Mouse (Mus musculus) CH12.LX (cell line): ENCODE data around the gene Zfp93. TPM values are rescaled to one million over a fixed set of nuclear protein-coding genes. Genes with fewer than 3 reads are reported as not detected.

Source experiments
- DNase-seq: peaks from one replicate; pipeline ENCODE4 v3.0.0-alpha.2; 2013; ENCODE audit errors: extremely low read depth
- H3K27ac ChIP-seq: 2 replicates; pipeline ENCODE4 v1.5.1; 2012; ENCODE audit warnings: low read depth, mild to moderate bottlenecking, control low read depth, moderate library complexity; ENCODE audit not compliant: insufficient read depth
- H3K27me3 ChIP-seq: replicated peaks from 2 replicates; pipeline ENCODE3; 2012; ENCODE audit warnings: inconsistent platforms
- H3K36me3 ChIP-seq, 2 experiments: replicated peaks in 1 of 2; 2 replicates each; pipeline versions ENCODE3 to v1.6.1; 2012; ENCODE audit warnings: inconsistent platforms in 1 of 2, low read length in 1 of 2, mild to moderate bottlenecking in 1 of 2, mixed read lengths in 1 of 2, moderate library complexity in 1 of 2; ENCODE audit not compliant: control insufficient read depth in 1 of 2, insufficient read depth in 1 of 2
- H3K4me1 ChIP-seq, 2 experiments: 2 replicates each; pipeline ENCODE4 v1.6.1; 2012; ENCODE audit warnings: inconsistent platforms in 1 of 2, moderate library complexity in 1 of 2; ENCODE audit not compliant: insufficient read depth in 2 of 2, control insufficient read depth in 1 of 2
- H3K4me2 ChIP-seq: 2 replicates; pipeline ENCODE4 v1.6.1; 2012; ENCODE audit warnings: low read depth, mild to moderate bottlenecking, control low read depth; ENCODE audit not compliant: poor library complexity, insufficient read depth, severe bottlenecking
- H3K4me3 ChIP-seq, 3 experiments: fragments of 150-350 bp in 1 of 3; sonication (generic) in 1 of 3; replicated peaks in 1 of 3; 2 replicates each; pipeline versions ENCODE3 to v1.5.1; 2011 to 2012; ENCODE audit warnings: low read depth in 2 of 3, low read length in 2 of 3, mild to moderate bottlenecking in 2 of 3, moderate library complexity in 2 of 3, control low read depth in 1 of 3, improper control_type of control experiment in 1 of 3, inconsistent platforms in 1 of 3, mixed read lengths in 1 of 3; ENCODE audit not compliant: poor library complexity in 1 of 3
- H3K79me2 ChIP-seq: replicated peaks from 2 replicates; pipeline ENCODE4 v1.6.1; 2012; ENCODE audit warnings: mild to moderate bottlenecking, moderate library complexity; ENCODE audit not compliant: control insufficient read depth, poor library complexity, insufficient read depth, severe bottlenecking; ENCODE audit errors: extremely low read depth
- H3K9ac ChIP-seq: 2 replicates; pipeline ENCODE4 v1.6.1; 2012; ENCODE audit warnings: low read depth, mild to moderate bottlenecking, control low read depth, moderate library complexity; ENCODE audit not compliant: insufficient read depth
- H3K9me3 ChIP-seq: replicated peaks from 2 replicates; pipeline ENCODE3; 2012; ENCODE audit warnings: low read length, inconsistent platforms, mixed read lengths
- BHLHE40 ChIP-seq: IDR thresholded peaks from 2 replicates; pipeline ENCODE4 v1.6.1; 2011; ENCODE audit warnings: mild to moderate bottlenecking, low read depth, low read length, improper control_type of control experiment
- CHD1 ChIP-seq: IDR thresholded peaks from 2 replicates; pipeline ENCODE4 v1.6.1; 2012; ENCODE audit warnings: low read depth, low read length, improper control_type of control experiment, inconsistent platforms
- E2F4 ChIP-seq: IDR thresholded peaks from 2 replicates; pipeline ENCODE4 v1.6.1; 2011; ENCODE audit warnings: low read depth, low read length, improper control_type of control experiment; ENCODE audit not compliant: insufficient replicate concordance
- ELF1 ChIP-seq: IDR thresholded peaks from 2 replicates; pipeline ENCODE4 v1.6.1; 2014; ENCODE audit warnings: low read depth, mild to moderate bottlenecking, inconsistent platforms, low read length, improper control_type of control experiment
- EP300 ChIP-seq: IDR thresholded peaks from 2 replicates; pipeline ENCODE4 v1.6.1; 2011; ENCODE audit warnings: low read length, improper control_type of control experiment
- ETS1 ChIP-seq: conservative IDR thresholded peaks from 2 replicates; pipeline ENCODE4 v1.6.1; 2012; ENCODE audit warnings: low read depth, mild to moderate bottlenecking, inconsistent platforms, low read length, improper control_type of control experiment, moderate library complexity
- HCFC1 ChIP-seq: IDR thresholded peaks from 2 replicates; pipeline ENCODE4 v1.6.1; 2012; ENCODE audit warnings: low read depth, mild to moderate bottlenecking, inconsistent platforms, low read length, improper control_type of control experiment
- IRF4 ChIP-seq: IDR thresholded peaks from 2 replicates; pipeline ENCODE4 v1.6.1; 2014; ENCODE audit warnings: low read depth, mild to moderate bottlenecking, inconsistent platforms, low read length, improper control_type of control experiment
- JUN ChIP-seq: IDR thresholded peaks from 2 replicates; pipeline ENCODE4 v1.6.1; 2011; ENCODE audit warnings: low read depth, mild to moderate bottlenecking, low read length, improper control_type of control experiment, moderate library complexity; ENCODE audit not compliant: insufficient read depth
- JUND ChIP-seq: conservative IDR thresholded peaks from 2 replicates; pipeline ENCODE4 v1.6.1; 2011; ENCODE audit warnings: low read depth, low read length, improper control_type of control experiment
- MAFK ChIP-seq: IDR thresholded peaks from 2 replicates; pipeline ENCODE4 v1.6.1; 2011; ENCODE audit warnings: low read length, improper control_type of control experiment; ENCODE audit not compliant: insufficient replicate concordance
- MAZ ChIP-seq: IDR thresholded peaks from 2 replicates; pipeline ENCODE4 v1.6.1; 2012; ENCODE audit warnings: low read depth, mild to moderate bottlenecking, inconsistent platforms, low read length, improper control_type of control experiment, moderate library complexity
- MEF2A ChIP-seq: IDR thresholded peaks from 2 replicates; pipeline ENCODE4 v1.6.1; 2014; ENCODE audit warnings: low read depth, mild to moderate bottlenecking, inconsistent platforms, low read length, improper control_type of control experiment, borderline replicate concordance
- MXI1 ChIP-seq: IDR thresholded peaks from 2 replicates; pipeline ENCODE4 v1.6.1; 2011; ENCODE audit warnings: mild to moderate bottlenecking, low read depth, low read length, improper control_type of control experiment
- MYC ChIP-seq: IDR thresholded peaks from 2 replicates; pipeline ENCODE4 v1.6.1; 2011; ENCODE audit warnings: low read depth, mild to moderate bottlenecking, improper control_type of control experiment, low read length
- NELFE ChIP-seq: IDR thresholded peaks from 2 replicates; pipeline ENCODE4 v1.6.1; 2011; ENCODE audit warnings: low read depth, low read length, improper control_type of control experiment
- NRF1 ChIP-seq: IDR thresholded peaks from 2 replicates; pipeline ENCODE4 v1.6.1; 2014; ENCODE audit warnings: low read depth, mild to moderate bottlenecking, inconsistent platforms, low read length, improper control_type of control experiment, moderate library complexity
- PAX5 ChIP-seq: IDR thresholded peaks from 2 replicates; pipeline ENCODE4 v1.6.1; 2012; ENCODE audit warnings: low read length, inconsistent platforms, mixed read lengths
- POLR2A ChIP-seq: IDR thresholded peaks from 2 replicates; pipeline ENCODE4 v1.6.1; 2011; ENCODE audit warnings: low read depth, mild to moderate bottlenecking, improper control_type of control experiment, low read length
- RAD21 ChIP-seq: IDR thresholded peaks from 2 replicates; pipeline ENCODE4 v1.6.1; 2011; ENCODE audit warnings: low read depth, mild to moderate bottlenecking, low read length, improper control_type of control experiment, moderate library complexity
- RCOR1 ChIP-seq: conservative IDR thresholded peaks from 2 replicates; pipeline ENCODE4 v1.6.1; 2012; ENCODE audit warnings: low read depth, mild to moderate bottlenecking, inconsistent platforms, low read length, improper control_type of control experiment
- SIN3A ChIP-seq: IDR thresholded peaks from 2 replicates; pipeline ENCODE4 v1.6.1; 2012; ENCODE audit warnings: low read length, improper control_type of control experiment, inconsistent platforms
- TCF12 ChIP-seq: IDR thresholded peaks from 2 replicates; pipeline ENCODE4 v1.6.1; 2014; ENCODE audit warnings: low read depth, mild to moderate bottlenecking, inconsistent platforms, low read length, improper control_type of control experiment
- UBTF ChIP-seq: IDR thresholded peaks from 2 replicates; pipeline ENCODE4 v1.6.1; 2012; ENCODE audit warnings: low read depth, mild to moderate bottlenecking, inconsistent platforms, low read length, improper control_type of control experiment, moderate library complexity
- ZKSCAN1 ChIP-seq: IDR thresholded peaks from 2 replicates; pipeline ENCODE4 v1.6.1; 2012; ENCODE audit warnings: low read depth, inconsistent platforms, low read length, improper control_type of control experiment, borderline replicate concordance
- dilution Hi-C: fragments of 300-500 bp; cut with MboI; formaldehyde crosslinking; loops from 2 replicates; pipeline ENCODE4 v1.14.3; 2020; ENCODE audit warnings: low sequenced_read_pairs; ENCODE audit not compliant: extremely low pct_unique_long_range_greater_than_20kb, extremely low pct_ligation_motif_present
- in situ Hi-C: fragments of 300-500 bp; cut with MboI; formaldehyde crosslinking; loops from 3 replicates; pipeline ENCODE4 v1.14.3; 2019; ENCODE audit warnings: low sequenced_read_pairs, low pct_ligation_motif_present, low pct_unique_long_range_greater_than_20kb, mixed read lengths
- polyA plus RNA-seq: library from polyadenylated mRNA; unstranded; fragments of >175 nt; gene quantifications from 2 replicates; pipeline ENCODE4 v1.2.1, GENCODE M21; 2012; ENCODE audit warnings: low read depth; ENCODE audit not compliant: insufficient read length
- total RNA-seq, 2 experiments: library from RNA; depleted of rRNA; stranded (reverse); fragments of 300-350 nt in 1 of 2; fragments of >200 nt in 1 of 2; gene quantifications; 2 replicates each; pipeline ENCODE4 v1.2.3; 2012 to 2014

Zfp93 gene
- total and polyA plus RNA-seq, 3 experiments: 0.11 to 0.30 (median 0.21) TPM

- H3K36me3 ChIP-seq: no peaks in the 10 kb centered on the region
- in situ Hi-C loops: no loop called here
- H3K27ac ChIP-seq: no peak overlapping the region
- H3K9ac ChIP-seq: no peak overlapping the region
- no peak overlapping the region for H3K4me2 ChIP-seq
- no peaks in the 10 kb centered on the region for H3K4me1 ChIP-seq
- peaks cover 30% of the 10 kb centered on the region for H3K27me3 ChIP-seq
- DNase-seq: no peak
- TF ChIP-seq BHLHE40: no peak
- TF ChIP-seq JUN: no peak
- TF ChIP-seq UBTF: no peak
- no peak for TF ChIP-seq MAZ
- no peak for TF ChIP-seq E2F4
- no peak for TF ChIP-seq ETS1
- TF ChIP-seq PAX5: no peak
- no peak for TF ChIP-seq MYC
- no peak for TF ChIP-seq MEF2A
- no peak for TF ChIP-seq ZKSCAN1
- TF ChIP-seq TCF12: no peak
- no peak for TF ChIP-seq POLR2A
- no peak for TF ChIP-seq HCFC1
- no peak for TF ChIP-seq JUND
- TF ChIP-seq RCOR1: no peak
- no peak for TF ChIP-seq NELFE
- TF ChIP-seq, all 38 proteins: peak for 0
- Histone ChIP-seq H3K4me3 (no peak overlapping the region), H3K9me3 (peaks cover 17% of the 10 kb centered on the region), H3K79me2 (no peaks in the 10 kb centered on the region)
- dilution Hi-C loops: no loop called here
Observed at GRCm38 (mm10) chr7:24322593-24322992, 52.4 kb downstream of the Zfp93 start.

GRCm38 (mm10) chr7:24325197-24325596, 55.0 kb downstream of the Zfp93 start:
- Histone ChIP-seq H3K9me3 (peaks cover 17% of the 10 kb centered on the region), H3K4me3 (no peak overlapping the region), H3K4me1 (no peaks in the 10 kb centered on the region), H3K36me3 (no peaks in the 10 kb centered on the region), H3K27ac (no peak overlapping the region), H3K9ac (no peak overlapping the region), H3K27me3 (peaks cover 53% of the 10 kb centered on the region), H3K79me2 (no peaks in the 10 kb centered on the region), H3K4me2 (no peak overlapping the region)
- dilution Hi-C loops (no loop called here), in situ Hi-C loops (no loop called here)
- DNase-seq: no peak
- TF ChIP-seq E2F4 (no peak), NELFE (no peak), POLR2A (no peak), SIN3A (no peak), BHLHE40 (no peak), JUN (no peak), JUND (no peak), RAD21 (no peak), MXI1 (no peak), PAX5 (no peak), EP300 (no peak), ELF1 (no peak), MAFK (no peak), ETS1 (no peak), NRF1 (no peak), IRF4 (no peak), CHD1 (no peak)
